Mouse (Mus musculus) lung, postnatal 0 days (tissue): ENCODE measurements around the gene Sh2d3c.

Source experiments
- CTCF ChIP-seq: IDR thresholded peaks from 2 replicates; pipeline ENCODE4 v1.5.1; 2016; ENCODE audit warnings: antibody characterized with exemption, mild to moderate bottlenecking
- EP300 ChIP-seq: IDR thresholded peaks from 2 replicates; pipeline ENCODE4 v1.6.1; 2016; ENCODE audit warnings: antibody characterized with exemption, mild to moderate bottlenecking, control low read depth

DNA sequence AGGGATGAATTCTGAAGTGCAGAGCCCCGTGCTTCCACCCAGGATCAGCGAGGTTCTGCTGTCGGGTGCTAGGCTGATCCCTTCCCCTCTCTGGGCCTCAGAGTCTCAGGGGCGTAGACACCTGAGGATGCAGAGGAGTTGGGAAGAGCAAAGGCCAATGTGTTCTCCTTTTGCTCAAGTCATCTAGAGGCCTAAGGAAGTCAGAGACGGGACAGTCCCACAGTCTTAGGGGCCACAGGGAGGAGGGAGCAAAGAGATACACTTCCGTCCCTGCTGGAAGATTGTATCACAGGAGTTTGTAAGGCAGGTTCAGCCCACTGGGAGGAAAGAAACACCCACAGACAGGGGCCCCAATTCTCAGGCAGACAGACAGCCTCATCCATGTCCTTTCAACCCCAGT, 1.2 kb downstream of the Sh2d3c start:
- TF ChIP-seq CTCF = no peak
- TF ChIP-seq EP300 = no peak
